Mouse (Mus musculus) spleen, adult 2 months (tissue): Measurements from ENCODE around the gene Fbn1.

Experiments
- CTCF ChIP-seq: fragments of 200-500 bp; IDR thresholded peaks from 2 replicates; pipeline ENCODE4 v1.5.1; 2011; ENCODE audit warnings: mild to moderate bottlenecking, inconsistent platforms; ENCODE audit not compliant: insufficient read depth, insufficient read length, insufficient replicate concordance; ENCODE audit errors: extremely low read depth
- POLR2A ChIP-seq: fragments of 200-500 bp; IDR thresholded peaks from 2 replicates; pipeline ENCODE4 v1.6.1; 2011; ENCODE audit warnings: low read depth, low read length, inconsistent platforms

- TF ChIP-seq CTCF (no peak), POLR2A (no peak)
Observed at GRCm38 (mm10) chr2:125263753-125264152, 244.0 kb downstream of the Fbn1 start.
